ENCODE assay signal across 8 mouse cellular contexts in the genomic region with DNA sequence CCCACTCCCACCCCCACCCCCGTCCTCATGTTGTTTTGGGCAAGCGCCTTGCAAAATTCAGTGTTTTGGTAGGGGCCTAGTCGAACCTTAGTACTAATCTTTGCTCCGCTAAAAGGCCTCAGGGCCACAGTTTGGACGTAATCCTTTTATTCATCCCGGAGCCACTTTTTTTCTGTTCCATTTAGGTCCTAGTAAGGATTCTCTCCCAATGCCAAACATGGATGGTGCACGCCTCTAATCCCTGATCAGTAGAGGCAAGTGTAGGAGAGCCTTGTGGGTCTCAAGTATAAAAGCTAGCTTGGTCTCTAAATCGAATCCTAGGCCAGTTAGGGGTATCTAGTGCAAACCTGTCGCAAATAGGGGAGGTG. TPM values are rescaled to one million over a fixed set of nuclear protein-coding genes. Genes with fewer than 3 reads are reported as not detected.
A peak's percentile ranks its signal among the peaks of the same experiment; 100 is the strongest.
DNase-seq lines count a peak whose midpoint lies in the region; ATAC-seq and TF ChIP-seq lines count a peak whose summit lies in the region.

No protein-coding gene starts in this region.

- peaks cover 11% of the 10 kb centered on the region; the same call in 1 of the 2 replicates for H3K4me1 ChIP-seq in kidney, embryonic 14.5 days (ENCODE audit: control insufficient read depth, insufficient read depth, low read length)
- peaks cover 3% of the 10 kb centered on the region; the same call in 1 of the 2 replicates for H3K4me1 ChIP-seq in forebrain, embryonic 11.5 days (replicated peaks; ENCODE audit: control insufficient read depth, insufficient read depth, low read length)
- peaks cover 16% of the 10 kb centered on the region for H3K4me1 ChIP-seq in limb, embryonic 14.5 days (ENCODE audit: control insufficient read depth, insufficient read depth, low read length)
- peaks cover 15% of the 10 kb centered on the region for H3K4me1 ChIP-seq in stomach, embryonic 14.5 days (ENCODE audit: control insufficient read depth, insufficient read depth, low read length)

- H3K4me3 ChIP-seq in kidney, embryonic 14.5 days (ENCODE audit: low read length), result peak overlapping the region; percentile 92
- peak overlapping the region; percentile 64 for H3K4me3 ChIP-seq in forebrain, embryonic 11.5 days (ENCODE audit: low read depth, low read length)
- peak overlapping the region; percentile 98 for H3K4me3 ChIP-seq in limb, embryonic 14.5 days (replicated peaks; ENCODE audit: low read length)
- H3K4me3 ChIP-seq in stomach, embryonic 14.5 days (ENCODE audit: low read depth, low read length), result peak overlapping the region; percentile 99

- H3K36me3 ChIP-seq in kidney, embryonic 14.5 days (ENCODE audit: control insufficient read depth, insufficient read depth, low read length), result peaks cover 3% of the 10 kb centered on the region; the same call in 1 of the 2 replicates
- peaks cover 3% of the 10 kb centered on the region; the same call in 1 of the 2 replicates for H3K36me3 ChIP-seq in forebrain, embryonic 11.5 days (ENCODE audit: control insufficient read depth, insufficient read depth, low read length)
- H3K36me3 ChIP-seq in limb, embryonic 14.5 days (ENCODE audit: control insufficient read depth, insufficient read depth, low read length), result peaks cover 3% of the 10 kb centered on the region
- 0 out of 2 replicates have a peak, but pooled peaks cover 1% of the 10 kb centered on the region for H3K36me3 ChIP-seq in stomach, embryonic 14.5 days (ENCODE audit: control insufficient read depth, insufficient read depth, low read length)

- no peak for TF ChIP-seq POLR2A in limb, embryonic 14.5 days (IDR thresholded peaks at IDR 0.05; ENCODE audit: borderline replicate concordance, extremely low read depth, insufficient read depth, insufficient read length)

- ATAC-seq in kidney, embryonic 14.5 days (ENCODE audit: low FRiP score, low TSS enrichment), result 0 out of 2 replicates have a peak, but pooled peaks have one; percentile 0
- ATAC-seq in forebrain, embryonic 11.5 days (replicated peaks; ENCODE audit: low FRiP score), result no peak
- ATAC-seq in limb, embryonic 14.5 days (ENCODE audit: low FRiP score, low read depth), result no peak
- ATAC-seq in stomach, embryonic 14.5 days (ENCODE audit: insufficient number of reproducible peaks, insufficient read depth, low FRiP score, low read depth), result no peak

- WGBS in kidney, embryonic 14.5 days, result 3% methylated on average over 9 of the region's 9 CpGs
- 4% methylated on average over 9 of the region's 9 CpGs for WGBS in forebrain, embryonic 11.5 days
- WGBS in limb, embryonic 14.5 days, result 2% methylated on average over 9 of the region's 9 CpGs
- 5% methylated on average over 9 of the region's 9 CpGs for WGBS in stomach, embryonic 14.5 days

- peak overlapping the region; percentile 98 for H3K9ac ChIP-seq in kidney, embryonic 14.5 days (ENCODE audit: low read depth, low read length)
- peak overlapping the region; percentile 97 for H3K9ac ChIP-seq in forebrain, embryonic 11.5 days (ENCODE audit: low read length)
- peak overlapping the region; percentile 98 for H3K9ac ChIP-seq in limb, embryonic 14.5 days (ENCODE audit: low read depth, low read length, severe bottlenecking)
- H3K9ac ChIP-seq in stomach, embryonic 14.5 days (replicated peaks; ENCODE audit: low read depth, low read length), result peak overlapping the region; percentile 62

- peak overlapping the region; percentile 67 for H3K4me2 ChIP-seq in kidney, embryonic 14.5 days (replicated peaks; ENCODE audit: low read depth, low read length)
- H3K4me2 ChIP-seq in forebrain, embryonic 11.5 days (ENCODE audit: low read depth, low read length, severe bottlenecking), result peak overlapping the region; percentile 57
- H3K4me2 ChIP-seq in limb, embryonic 14.5 days (replicated peaks; ENCODE audit: low read depth, low read length, severe bottlenecking), result peak overlapping the region; percentile 66
- peak overlapping the region; percentile 59 for H3K4me2 ChIP-seq in stomach, embryonic 14.5 days (replicated peaks; ENCODE audit: low read depth, low read length)

- DNase-seq in kidney, postnatal 25 days, result no peak
- DNase-seq in ES-CJ7 (ENCODE audit: low read depth, low spot score), result peak; percentile 31
- no peak for DNase-seq in forebrain, embryonic 11.5 days (ENCODE audit: low spot score)
- no peak for DNase-seq in limb, embryonic 14.5 days (ENCODE audit: low spot score)
- no peak for DNase-seq in yolk sac, embryonic 10.5 days (ENCODE audit: low spot score)
- no peak for DNase-seq in right cerebral cortex, postnatal 14 days

- H3K9me3 ChIP-seq in kidney, embryonic 14.5 days (ENCODE audit: control insufficient read depth, low read length), result no peaks in the 10 kb centered on the region
- no peaks in the 10 kb centered on the region for H3K9me3 ChIP-seq in forebrain, embryonic 11.5 days (ENCODE audit: control insufficient read depth, low read length)
- no peaks in the 10 kb centered on the region for H3K9me3 ChIP-seq in limb, embryonic 14.5 days (ENCODE audit: control insufficient read depth, low read length)
- H3K9me3 ChIP-seq in stomach, embryonic 14.5 days (ENCODE audit: control insufficient read depth, low read depth, low read length), result no peaks in the 10 kb centered on the region

- no peaks in the 10 kb centered on the region for H3K27me3 ChIP-seq in kidney, embryonic 14.5 days (ENCODE audit: control insufficient read depth, insufficient read depth, low read length)
- no peaks in the 10 kb centered on the region for H3K27me3 ChIP-seq in forebrain, embryonic 11.5 days (ENCODE audit: control insufficient read depth, insufficient read depth, low read length)
- no peaks in the 10 kb centered on the region for H3K27me3 ChIP-seq in limb, embryonic 14.5 days (ENCODE audit: control insufficient read depth, insufficient read depth, low read length)
- no peaks in the 10 kb centered on the region for H3K27me3 ChIP-seq in stomach, embryonic 14.5 days (ENCODE audit: control insufficient read depth, insufficient read depth, low read length)

- peak overlapping the region; percentile 99 for H3K27ac ChIP-seq in kidney, embryonic 14.5 days (ENCODE audit: low read depth, low read length)
- peak overlapping the region; percentile 76 for H3K27ac ChIP-seq in forebrain, embryonic 11.5 days (ENCODE audit: low read depth, low read length)
- H3K27ac ChIP-seq in limb, embryonic 14.5 days (replicated peaks; ENCODE audit: low read depth, low read length), result peak overlapping the region; percentile 99
- H3K27ac ChIP-seq in stomach, embryonic 14.5 days (ENCODE audit: low read length), result peak overlapping the region; percentile 92

RNA-seq across cellular contexts. Expression of a gene that starts 0.9 kb away (rescaled TPM):
- 36.9 and 89.9 TPM in 2 replicates for polyA plus RNA-seq in kidney, embryonic 14.5 days (2014; fragmentation: Nextera tagmentation; extraction: Ambion mirVana)
- 124 and 127 TPM in 2 replicates for polyA plus RNA-seq in forebrain, embryonic 11.5 days (2014; fragmentation: Nextera tagmentation; extraction: Ambion mirVana)
- polyA plus RNA-seq in limb, embryonic 14.5 days (2012; rRNA removed), result 54.9 and 80.2 TPM in 2 replicates
- polyA plus RNA-seq in limb, embryonic 14.5 days (2014; fragmentation: Nextera tagmentation; extraction: Ambion mirVana), result 87.2 and 101 TPM in 2 replicates
- 79.5 and 80.4 TPM in 2 replicates for polyA plus RNA-seq in stomach, embryonic 14.5 days (2014; fragmentation: Nextera tagmentation; extraction: Ambion mirVana)
